Mouse (Mus musculus) cortical plate, adult 2 months (tissue): Measurements from ENCODE around the gene Acap3. TPM values are rescaled to one million over a fixed set of nuclear protein-coding genes. Genes with fewer than 3 reads are reported as not detected.

Experiments
- H3K27ac ChIP-seq: fragments of 200-500 bp; 2 replicates; pipeline ENCODE4 v1.5.1; 2012; ENCODE audit warnings: low read length, control low read depth, inconsistent platforms; ENCODE audit not compliant: insufficient read depth
- H3K4me1 ChIP-seq: fragments of 200-500 bp; 2 replicates; pipeline ENCODE4 v1.6.1; 2011; ENCODE audit warnings: low read length; ENCODE audit not compliant: control insufficient read depth, insufficient read depth
- H3K4me3 ChIP-seq: fragments of 200-500 bp; 2 replicates; pipeline ENCODE4 v1.5.1; 2011; ENCODE audit warnings: mild to moderate bottlenecking, low read length, control low read depth; ENCODE audit not compliant: insufficient read depth
- CTCF ChIP-seq: fragments of 200-500 bp; IDR thresholded peaks from 2 replicates; pipeline ENCODE4 v1.5.1; 2011; ENCODE audit warnings: mild to moderate bottlenecking, control low read depth, low read length; ENCODE audit not compliant: insufficient read depth; ENCODE audit errors: extremely low read depth
- POLR2A ChIP-seq: fragments of 200-500 bp; IDR thresholded peaks from 2 replicates; pipeline ENCODE4 v1.6.1; 2011; ENCODE audit warnings: mild to moderate bottlenecking, low read length, control low read depth; ENCODE audit not compliant: insufficient read depth; ENCODE audit errors: extremely low read depth
- polyA plus RNA-seq: library from polyadenylated mRNA; depleted of rRNA; stranded (reverse); fragments of >200 nt; gene quantifications from 2 replicates; pipeline ENCODE4 v1.2.3, GENCODE M21; 2012

Gene Acap3
- polyA plus RNA-seq, 1 experiment = 136 TPM

DNA sequence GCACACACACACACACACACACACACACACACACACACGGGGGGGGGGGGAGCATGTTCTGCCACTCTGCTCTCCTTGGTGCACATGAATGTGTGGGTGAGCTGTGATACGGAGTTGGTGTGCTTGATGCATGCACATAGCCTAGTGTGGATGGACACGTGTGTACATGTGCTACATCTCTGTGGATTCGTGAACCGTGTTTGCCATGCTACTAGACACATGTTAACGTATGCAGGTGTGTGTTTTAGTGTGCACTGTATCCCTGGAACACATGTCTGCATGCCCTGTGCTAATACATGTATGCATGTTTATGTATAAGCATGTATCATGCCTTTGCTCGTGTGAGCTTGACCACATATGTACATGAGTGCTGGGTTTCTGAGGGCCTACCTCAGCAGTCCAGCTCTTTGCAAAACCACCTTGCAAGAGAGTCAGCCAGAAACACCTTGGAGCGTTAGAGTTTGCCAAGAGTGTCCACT is 1.6 kb downstream of the Acap3 start:
- Histone ChIP-seq H3K27ac (no peak overlapping the region), H3K4me1 (peaks cover 8% of the 10 kb centered on the region), H3K4me3 (peak overlapping the region; percentile 99)
- no peak for TF ChIP-seq CTCF
- no peak for TF ChIP-seq POLR2A

GRCm38 (mm10) chr4:155894311-155894881 is 2.8 kb downstream of the Acap3 start:
- peak; percentile 43; the same call in 1 of the 2 replicates for TF ChIP-seq POLR2A
- no peak for TF ChIP-seq CTCF
- peak overlapping the region; percentile 99 for H3K4me3 ChIP-seq
- peak overlapping the region; percentile 79 for H3K27ac ChIP-seq
- H3K4me1 ChIP-seq = peaks cover 8% of the 10 kb centered on the region

DNA sequence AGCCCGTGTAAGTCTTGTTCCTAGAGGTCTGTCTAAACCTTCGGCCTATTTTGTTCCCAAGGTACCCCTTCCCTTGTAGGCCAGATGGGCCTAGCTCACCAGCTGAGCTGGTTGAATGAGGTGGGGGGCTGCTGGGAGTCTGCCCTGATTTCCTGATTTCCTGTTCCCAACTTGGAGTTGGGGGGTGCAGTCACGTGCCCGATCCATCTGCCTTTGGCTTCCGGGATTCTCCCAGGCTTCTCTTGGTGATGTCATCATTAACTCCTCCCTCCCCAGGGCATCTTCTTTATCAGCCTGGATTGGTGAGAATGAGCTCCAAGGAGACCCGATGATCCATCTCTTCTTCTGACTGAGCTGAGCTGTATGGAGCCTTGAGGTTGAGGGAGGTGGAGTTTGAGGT is 3.6 kb downstream of the Acap3 start:
- Histone ChIP-seq H3K4me1 (peaks cover 8% of the 10 kb centered on the region), H3K27ac (peak overlapping the region; percentile 79), H3K4me3 (peak overlapping the region; percentile 99)
- TF ChIP-seq POLR2A = no peak

DNA sequence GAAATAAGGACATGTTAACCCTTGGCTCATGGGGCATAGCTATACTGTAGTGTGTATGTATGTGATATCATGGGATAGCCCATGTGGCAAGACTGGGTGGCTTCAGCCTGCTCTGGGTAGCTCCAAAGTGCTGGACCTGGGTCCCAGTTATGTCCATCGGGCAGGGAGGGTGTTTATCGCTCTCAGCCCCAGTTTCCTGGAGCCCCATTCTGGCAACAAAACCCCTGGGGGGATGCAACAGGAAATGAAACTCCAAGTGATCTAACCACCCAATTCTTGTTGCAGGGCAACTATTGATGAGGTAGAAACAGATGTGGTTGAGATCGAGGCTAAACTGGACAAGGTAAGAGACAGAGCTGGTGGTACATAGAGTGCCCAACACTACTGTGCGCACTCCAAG is 4.2 kb downstream of the Acap3 start:
- no peak overlapping the region for H3K27ac ChIP-seq
- H3K4me1 ChIP-seq = peaks cover 8% of the 10 kb centered on the region
- peak overlapping the region; percentile 99; the same call in 1 of the 2 replicates for H3K4me3 ChIP-seq
- no peak for TF ChIP-seq POLR2A
- no peak for TF ChIP-seq CTCF

- H3K4me1 ChIP-seq = peaks cover 8% of the 10 kb centered on the region
- TF ChIP-seq POLR2A (no peak), CTCF (no peak)
Observed at GRCm38 (mm10) chr4:155896461-155896860, 4.8 kb downstream of the Acap3 start.

GRCm38 (mm10) chr4:155898318-155898717 is 6.7 kb downstream of the Acap3 start:
- TF ChIP-seq POLR2A (no peak), CTCF (no peak)
- H3K27ac ChIP-seq = no peak overlapping the region
- H3K4me3 ChIP-seq = no peak overlapping the region
- peaks cover 6% of the 10 kb centered on the region; the same call in 1 of the 2 replicates for H3K4me1 ChIP-seq

More at GRCm38 (mm10) chr4:155896461-155896860, 4.8 kb downstream of the Acap3 start:
- no peak overlapping the region for H3K4me3 ChIP-seq
- no peak overlapping the region for H3K27ac ChIP-seq

DNA sequence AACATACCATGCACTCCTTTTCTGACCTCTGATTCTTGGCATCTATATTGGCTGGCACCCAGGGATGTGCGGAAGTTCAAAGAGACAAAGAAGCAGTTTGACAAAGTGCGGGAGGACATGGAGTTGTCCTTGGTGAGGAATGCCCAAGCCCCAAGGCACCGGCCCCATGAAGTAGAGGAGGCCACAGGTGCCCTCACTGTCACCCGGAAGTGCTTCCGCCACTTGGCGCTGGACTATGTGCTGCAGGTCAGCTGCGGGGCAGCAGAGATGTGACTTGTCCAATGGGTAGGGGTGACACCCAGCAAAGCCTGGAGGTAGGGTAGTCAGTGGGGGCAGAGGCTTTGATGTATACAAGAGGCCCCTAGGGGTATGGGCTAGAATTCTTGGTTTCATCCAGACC is 7.7 kb downstream of the Acap3 start:
- Histone ChIP-seq H3K4me3 (no peak overlapping the region), H3K27ac (no peak overlapping the region), H3K4me1 (peaks cover 2% of the 10 kb centered on the region; the same call in 1 of the 2 replicates)
- no peak for TF ChIP-seq CTCF
- no peak for TF ChIP-seq POLR2A

DNA sequence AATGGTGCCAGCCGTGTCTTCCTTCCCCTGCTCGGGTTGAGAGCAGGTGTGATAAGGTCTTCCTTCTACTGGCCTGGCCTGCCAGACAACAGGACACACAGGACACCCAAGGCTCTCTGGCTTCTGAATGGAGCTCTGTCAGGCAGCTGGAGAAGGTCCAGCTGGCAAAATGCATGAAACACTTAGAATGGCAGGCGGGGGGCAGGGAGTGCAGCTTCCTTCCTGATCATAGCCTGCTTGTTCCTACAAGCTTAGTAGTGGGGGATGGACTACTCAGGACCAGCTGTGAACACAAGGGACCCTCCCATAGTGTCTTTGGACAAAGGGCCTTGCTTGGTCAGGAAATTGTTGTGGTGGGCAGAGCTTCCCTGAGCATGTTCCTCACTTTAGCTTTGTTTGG is 9.6 kb downstream of the Acap3 start:
- no peak for TF ChIP-seq POLR2A
- TF ChIP-seq CTCF = no peak
- H3K27ac ChIP-seq = no peak overlapping the region

GRCm38 (mm10) chr4:155903246-155903645 is 11.6 kb downstream of the Acap3 start:
- Histone ChIP-seq H3K4me1 (no peaks in the 10 kb centered on the region), H3K27ac (no peak overlapping the region), H3K4me3 (no peak overlapping the region)
- TF ChIP-seq POLR2A (no peak), CTCF (no peak)

More for the DNA sequence above, 9.6 kb downstream of the Acap3 start:
- H3K4me1 ChIP-seq = no peaks in the 10 kb centered on the region
- no peak overlapping the region for H3K4me3 ChIP-seq

DNA sequence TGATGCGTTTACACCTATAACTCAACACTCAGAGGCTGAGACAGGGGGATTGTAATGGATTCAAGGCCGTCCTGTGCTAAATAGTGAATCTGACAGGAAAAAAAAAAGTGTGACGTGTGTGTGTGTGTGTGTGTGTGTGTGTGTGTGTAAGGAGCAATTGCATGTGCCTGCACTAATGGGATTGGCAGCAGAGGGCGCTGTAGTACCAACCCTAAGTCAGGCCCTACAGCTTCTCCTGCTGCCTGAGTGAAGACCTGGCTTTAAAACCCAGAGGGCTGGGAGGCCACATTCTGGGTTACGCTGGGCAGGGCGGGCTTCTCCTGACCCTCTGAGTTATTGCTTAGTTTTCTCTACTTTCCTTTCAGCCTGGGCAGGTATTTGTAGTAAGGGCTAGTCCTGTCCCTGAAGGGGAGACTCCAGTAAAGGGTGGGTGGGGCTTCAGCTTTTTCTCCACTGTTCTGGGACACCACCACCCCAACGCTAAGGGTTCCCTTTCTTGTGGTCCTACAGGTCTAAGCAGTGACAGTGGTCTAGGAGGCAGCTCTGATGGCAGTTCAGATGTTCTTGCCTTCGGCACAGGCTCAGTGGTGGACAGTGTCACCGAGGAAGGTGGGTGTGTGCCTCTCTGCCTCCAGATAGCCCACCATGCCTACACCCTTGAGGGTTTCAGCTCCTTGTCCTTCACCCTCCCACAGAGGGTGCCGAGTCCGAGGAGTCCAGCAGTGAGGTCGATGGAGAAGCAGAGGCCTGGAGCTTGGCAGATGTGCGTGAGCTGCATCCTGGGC is 12.9 kb downstream of the Acap3 start:
- TF ChIP-seq POLR2A = no peak
- peak; percentile 33 for TF ChIP-seq CTCF
- no peak overlapping the region for H3K4me3 ChIP-seq
- no peaks in the 10 kb centered on the region for H3K4me1 ChIP-seq
- no peak overlapping the region for H3K27ac ChIP-seq
